Mouse (Mus musculus) CD4-positive naive resting alpha-beta T cell, adult 57 days (primary cell): ENCODE results near the gene Hexim2. TPM values are rescaled to one million over a fixed set of nuclear protein-coding genes. Genes with fewer than 3 reads are reported as not detected.

Experiments
- total RNA-seq: library from RNA; stranded (reverse); gene quantifications from one replicate; pipeline ENCODE4 v1.2.4, GENCODE M21; 2023

Hexim2 gene
- 2.7 TPM for total RNA-seq

DNA sequence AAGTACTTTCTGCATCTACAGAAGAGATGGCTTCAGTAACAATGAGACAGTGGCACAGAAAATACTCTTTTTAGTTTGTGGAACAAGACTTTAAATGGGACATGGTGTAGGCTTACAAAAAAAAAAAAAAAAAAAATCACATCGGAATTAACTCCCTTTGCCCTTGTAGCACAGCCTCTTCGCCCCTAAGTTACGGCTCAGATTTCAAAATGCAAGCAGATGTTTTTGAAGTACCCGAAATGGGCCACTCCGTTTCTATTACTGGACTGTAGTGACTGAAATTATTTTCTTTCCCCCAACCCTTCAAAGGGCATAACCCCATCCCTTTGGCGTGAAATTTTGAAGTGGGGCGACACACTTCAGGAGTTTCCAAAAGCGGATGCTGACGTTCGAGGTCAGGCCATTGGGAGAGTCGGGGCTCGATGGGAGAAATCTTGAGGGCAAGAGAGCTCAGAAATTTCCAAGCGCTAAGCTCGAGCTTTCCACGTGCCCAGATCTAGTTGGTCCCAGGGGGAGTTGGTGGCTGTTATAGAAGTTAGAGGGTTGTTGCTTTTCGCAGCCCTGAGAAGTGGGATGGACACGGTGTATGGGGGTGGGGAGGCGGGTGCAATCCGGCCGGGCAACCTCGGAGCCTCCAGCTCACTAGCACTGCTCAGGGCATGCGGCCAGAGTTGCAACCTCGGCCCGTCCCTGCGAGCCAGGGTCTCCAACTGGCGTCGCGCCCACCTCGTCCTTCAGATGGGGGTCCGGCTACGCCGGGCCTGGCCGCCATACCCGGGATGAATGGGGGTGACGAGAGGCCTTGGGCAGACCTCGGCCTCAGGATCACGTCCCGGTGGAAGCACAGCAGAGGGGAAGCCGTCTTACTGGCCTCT, at the start of gene Hexim2:
Hexim2 (plus strand) TSS at position 729 of the 875 bp plus-strand sequence.

DNA sequence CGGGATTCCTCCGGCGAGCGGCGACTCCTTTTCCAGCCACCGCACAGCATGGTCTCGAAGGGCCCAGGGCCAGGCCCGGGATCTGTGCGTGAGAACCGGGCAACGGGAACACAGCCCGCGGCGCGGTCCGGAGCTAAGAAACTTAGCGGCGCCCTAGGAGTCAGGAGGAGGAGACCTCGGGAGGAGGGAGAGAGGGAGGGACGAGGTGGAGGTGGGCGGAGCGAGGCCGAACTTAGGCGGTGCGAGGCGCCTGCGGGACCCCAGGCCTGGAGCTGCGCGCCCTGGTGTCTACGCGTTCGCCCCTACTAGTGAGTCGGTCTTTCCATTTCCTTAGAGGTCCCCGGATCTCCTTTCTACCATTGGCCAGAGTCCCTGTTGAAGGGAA, 30.8 kb upstream of the Hexim2 start, which contains the start of the genes Plcd3 and Acbd4:
Plcd3 (minus strand) TSS at position 178 of the 385 bp plus-strand sequence.
Acbd4 (plus strand) TSS at position 202 of the 385 bp plus-strand sequence.

DNA sequence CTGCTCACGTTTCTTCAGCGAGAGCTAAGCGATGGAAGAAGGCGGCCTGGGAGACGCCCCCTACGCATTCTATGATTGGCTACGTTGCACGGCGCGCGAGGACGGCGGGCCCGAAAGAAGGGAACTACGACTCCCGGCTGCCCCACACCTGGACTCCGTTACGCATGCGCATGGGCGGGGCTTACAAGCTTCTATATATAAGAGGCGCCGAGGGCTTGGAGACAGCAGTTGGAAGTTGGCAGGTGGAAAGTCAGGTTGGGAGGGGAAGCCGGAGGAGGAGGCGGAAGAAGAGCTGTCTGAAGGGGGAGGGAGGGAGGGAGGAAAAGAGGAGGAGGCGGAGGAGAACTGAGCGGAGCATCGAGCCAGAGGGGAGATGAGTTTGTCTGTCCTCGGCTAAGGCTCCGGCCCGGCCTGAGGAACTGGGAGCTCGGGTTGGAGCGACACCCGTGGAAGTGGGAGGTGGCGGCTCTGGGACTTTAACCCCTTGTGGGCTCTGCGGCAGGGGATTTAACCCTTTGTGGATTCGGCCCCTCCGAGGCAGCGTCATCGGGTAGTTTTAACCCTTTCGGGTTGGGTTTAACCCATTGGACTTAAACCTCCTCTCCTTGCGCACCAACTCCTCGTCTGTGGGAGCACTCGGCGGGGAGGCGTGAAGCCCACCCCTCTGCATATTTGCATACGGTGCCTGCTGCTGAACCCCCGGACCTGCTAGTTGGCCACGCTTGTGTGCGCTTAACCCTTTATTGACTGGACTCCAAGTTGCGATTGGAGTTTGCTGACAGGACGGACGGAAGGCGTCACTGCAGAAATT, 16.0 kb upstream of the Hexim2 start, which contains the start of gene Hexim1:
Hexim1 (plus strand) TSS at position 224 of the 811 bp plus-strand sequence.

DNA sequence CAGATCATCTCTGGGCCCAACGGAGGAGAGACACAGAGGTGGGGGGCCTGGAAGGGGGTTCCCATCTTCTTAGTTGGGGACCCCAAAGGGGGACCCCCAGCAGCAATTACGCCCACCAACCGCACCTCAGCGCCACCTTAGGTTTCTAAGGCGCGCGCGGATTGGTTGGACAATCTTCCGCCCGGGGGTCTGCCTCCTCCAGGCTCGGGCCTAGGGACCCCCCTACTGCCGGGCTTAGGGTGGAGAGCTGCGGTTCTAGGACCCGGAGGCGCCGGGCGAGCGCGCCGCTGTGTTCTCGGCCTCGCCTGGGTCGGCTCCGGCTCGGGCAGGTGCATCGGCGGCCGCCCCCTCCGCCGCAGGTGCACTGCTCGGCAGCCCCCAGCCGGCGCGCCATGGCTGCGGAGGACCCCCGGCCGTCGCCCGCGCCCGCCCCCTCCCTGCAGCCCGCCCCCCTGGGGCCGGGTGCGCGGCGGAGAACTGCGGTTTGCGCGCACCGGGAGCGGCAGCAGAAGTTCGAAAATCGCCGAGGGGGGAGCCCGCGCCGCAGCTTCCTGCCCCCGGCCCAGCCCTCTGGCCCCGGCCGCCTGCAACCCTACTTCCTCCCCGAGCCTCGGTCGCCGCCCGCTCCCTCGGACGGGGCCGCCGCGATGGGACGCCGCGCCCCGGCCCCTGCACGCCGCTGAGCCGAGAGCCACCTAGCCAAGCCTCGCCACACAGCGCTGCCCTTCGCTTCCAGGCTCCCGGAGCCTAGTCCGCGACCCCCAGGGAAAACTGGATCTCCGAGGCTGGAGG, 38.5 kb downstream of the Hexim2 start, which contains the start of gene Fmnl1:
Fmnl1 (plus strand) TSS at position 614 of the 792 bp plus-strand sequence.

Other genes with a start within 250 kb of the Hexim2 start
- not detected for gene Fam187a, start 247.3 kb upstream of the Hexim2 start, total RNA-seq
- gene Gfap, start 231.5 kb upstream of the Hexim2 start, total RNA-seq: not detected
- 0.38 TPM for gene Kif18b, start 207.3 kb upstream of the Hexim2 start, total RNA-seq
- not detected for gene C1ql1, start 185.7 kb upstream of the Hexim2 start, total RNA-seq
- gene Nmt1, start 104.2 kb upstream of the Hexim2 start, total RNA-seq: 68.1 TPM
- 17.7 TPM for gene Dcakd, start 104.1 kb upstream of the Hexim2 start, total RNA-seq
- gene Plcd3, start 30.8 kb upstream of the Hexim2 start, total RNA-seq: not detected
- 33.8 TPM for gene Acbd4, start 30.7 kb upstream of the Hexim2 start, total RNA-seq
- gene Hexim1, start 16.2 kb upstream of the Hexim2 start, total RNA-seq: 130 TPM
- 440 TPM for gene Fmnl1, start 38.7 kb downstream of the Hexim2 start, total RNA-seq
- gene 1700023F06Rik, start 76.1 kb downstream of the Hexim2 start, total RNA-seq: not detected
- not detected for gene Spata32, start 86.0 kb downstream of the Hexim2 start, total RNA-seq
- 68.2 TPM for gene Map3k14, start 135.0 kb downstream of the Hexim2 start, total RNA-seq
- gene Arhgap27, start 231.3 kb downstream of the Hexim2 start, total RNA-seq: 65.6 TPM